Mouse (Mus musculus): ENCODE data around the gene Tpbgl.

DNA sequence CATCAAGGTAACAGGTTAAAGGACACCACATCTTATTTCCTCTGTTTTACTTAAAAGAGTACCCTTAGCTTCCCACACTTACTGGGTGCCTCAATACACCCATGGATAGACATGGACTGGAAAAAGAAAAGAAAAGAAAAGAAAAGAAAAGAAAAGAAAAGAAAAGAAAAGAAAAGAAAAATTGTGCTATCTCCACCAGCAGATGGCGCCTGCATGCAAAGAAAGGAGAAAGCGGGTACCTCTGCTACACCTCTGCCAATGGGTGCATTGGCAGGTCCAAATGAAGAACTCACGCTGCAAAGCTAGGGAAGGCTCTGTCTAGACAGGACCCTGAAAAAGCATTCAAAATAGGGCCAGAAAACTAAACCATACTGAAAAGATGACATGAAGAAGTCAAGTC lies 8.0 kb downstream of the Tpbgl start:
- TF ChIP-seq FLI1 (IDR thresholded peaks at IDR 0.05; ENCODE audit: low read length) (no peak), GATA1 (IDR thresholded peaks at IDR 0.05; ENCODE audit: borderline replicate concordance, low read length) (no peak)
